Mouse (Mus musculus) neural tube, embryonic 13.5 days (tissue): Measurements from ENCODE around the gene Ndufa13. TPM values are rescaled to one million over a fixed set of nuclear protein-coding genes. Genes with fewer than 3 reads are reported as not detected.

Source experiments
- ATAC-seq: fragments of 200-750 bp; cut with Nextera tagmentation; 2 replicates; pipeline ENCODE4 v1.8.0; 2017; ENCODE audit warnings: low read depth, mild to moderate bottlenecking, moderate TSS enrichment, moderate library complexity
- H3K27ac ChIP-seq: fragments of 300-500 bp; sonication (generic); replicated peaks from 2 replicates; pipeline ENCODE4 v1.5.1; 2015; ENCODE audit warnings: moderate library complexity, mild to moderate bottlenecking, inconsistent platforms
- H3K27me3 ChIP-seq: fragments of 300-500 bp; sonication (generic); 2 replicates; pipeline ENCODE4 v1.6.1; 2015; ENCODE audit warnings: mild to moderate bottlenecking, inconsistent platforms
- H3K36me3 ChIP-seq: fragments of 300-500 bp; sonication (generic); 2 replicates; pipeline ENCODE4 v1.6.1; 2015; ENCODE audit warnings: mild to moderate bottlenecking, inconsistent platforms
- H3K4me1 ChIP-seq: fragments of 300-500 bp; sonication (generic); replicated peaks from 2 replicates; pipeline ENCODE4 v1.6.1; 2015; ENCODE audit warnings: inconsistent platforms
- H3K4me2 ChIP-seq: fragments of 300-500 bp; sonication (generic); 2 replicates; pipeline ENCODE4 v1.6.1; 2015; ENCODE audit warnings: inconsistent platforms, mild to moderate bottlenecking, moderate library complexity
- H3K4me3 ChIP-seq: fragments of 300-500 bp; sonication (generic); 2 replicates; pipeline ENCODE4 v1.5.1; 2015; ENCODE audit warnings: mild to moderate bottlenecking, inconsistent platforms
- H3K9ac ChIP-seq: fragments of 300-500 bp; sonication (generic); 2 replicates; pipeline ENCODE4 v1.6.1; 2015; ENCODE audit warnings: moderate library complexity, mild to moderate bottlenecking, inconsistent platforms
- H3K9me3 ChIP-seq: fragments of 300-500 bp; sonication (generic); 2 replicates; pipeline ENCODE4 v1.6.1; 2016; ENCODE audit warnings: inconsistent platforms
- WGBS: fragments of 180-500 bp; shearing (Covaris S2); methylation state at CpG from one replicate; pipeline ENCODE4 v1.1.7; 2015; 5-methylcytosine and 5-hydroxymethylcytosine counted together
- polyA plus RNA-seq: library from polyadenylated mRNA; unstranded; fragments of >200 nt; fragmentation: Nextera tagmentation; extraction: Ambion mirVana; gene quantifications from 2 replicates; pipeline ENCODE4 v1.2.1, GENCODE M21; 2015

Ndufa13 gene
- polyA plus RNA-seq, 1 experiment from 2014 or later = 186 TPM

DNA sequence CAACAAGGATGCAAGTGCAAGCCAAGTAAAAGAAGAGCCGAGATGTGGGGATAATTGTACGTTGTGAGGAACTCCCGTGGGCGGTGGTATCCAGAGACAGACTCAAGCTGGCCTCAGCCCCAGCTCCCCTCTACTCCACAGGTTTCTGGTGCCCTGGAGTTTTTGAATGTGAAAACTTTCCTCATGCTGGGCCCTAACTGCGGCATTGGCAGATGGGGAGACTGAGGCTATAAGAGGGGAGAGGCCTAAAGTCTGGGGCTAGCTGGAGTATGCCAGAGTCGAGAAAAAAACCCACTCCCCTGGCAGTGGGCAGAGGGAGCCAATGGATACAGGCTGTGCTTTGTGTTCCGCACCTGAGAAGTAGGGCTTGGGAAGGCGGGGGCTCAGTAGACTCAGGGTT lies 1.7 kb upstream of the Ndufa13 start:
- WGBS = 80% methylated on average over 8 of the region's 8 CpGs
- no peak overlapping the region for H3K4me3 ChIP-seq
- no peak for ATAC-seq

GRCm38 (mm10) chr8:69903063-69903542 lies 745 bp upstream of the Ndufa13 start:
- Histone ChIP-seq H3K27me3 (no peaks in the 10 kb centered on the region), H3K9me3 (no peaks in the 10 kb centered on the region), H3K4me3 (peak overlapping the region; percentile 73), H3K36me3 (peaks cover 15% of the 10 kb centered on the region), H3K9ac (peak overlapping the region; percentile 81), H3K4me2 (peak overlapping the region; percentile 93), H3K4me1 (peaks cover 49% of the 10 kb centered on the region), H3K27ac (peak overlapping the region; percentile 93)
- ATAC-seq = peak; percentile 90
- WGBS = under 1% methylated on average over 45 of the region's 45 CpGs

More for the DNA sequence above, 1.7 kb upstream of the Ndufa13 start:
- Histone ChIP-seq H3K4me2 (peak overlapping the region; percentile 93), H3K36me3 (peaks cover 19% of the 10 kb centered on the region), H3K27me3 (no peaks in the 10 kb centered on the region), H3K27ac (no peak overlapping the region), H3K9ac (peak overlapping the region; percentile 64; the same call in 1 of the 2 replicates), H3K4me1 (peaks cover 43% of the 10 kb centered on the region), H3K9me3 (no peaks in the 10 kb centered on the region)

GRCm38 (mm10) chr8:69901484-69902162 lies 735 bp downstream of the Ndufa13 start:
- Histone ChIP-seq H3K9me3 (no peaks in the 10 kb centered on the region), H3K4me1 (peaks cover 64% of the 10 kb centered on the region), H3K27me3 (no peaks in the 10 kb centered on the region), H3K9ac (peak overlapping the region; percentile 81), H3K4me3 (peak overlapping the region; percentile 73), H3K36me3 (peaks cover 9% of the 10 kb centered on the region; the same call in 1 of the 2 replicates), H3K4me2 (peak overlapping the region; percentile 93), H3K27ac (peak overlapping the region; percentile 93)
- 1% methylated on average over 41 of the region's 41 CpGs for WGBS
- ATAC-seq = peak; percentile 51

DNA sequence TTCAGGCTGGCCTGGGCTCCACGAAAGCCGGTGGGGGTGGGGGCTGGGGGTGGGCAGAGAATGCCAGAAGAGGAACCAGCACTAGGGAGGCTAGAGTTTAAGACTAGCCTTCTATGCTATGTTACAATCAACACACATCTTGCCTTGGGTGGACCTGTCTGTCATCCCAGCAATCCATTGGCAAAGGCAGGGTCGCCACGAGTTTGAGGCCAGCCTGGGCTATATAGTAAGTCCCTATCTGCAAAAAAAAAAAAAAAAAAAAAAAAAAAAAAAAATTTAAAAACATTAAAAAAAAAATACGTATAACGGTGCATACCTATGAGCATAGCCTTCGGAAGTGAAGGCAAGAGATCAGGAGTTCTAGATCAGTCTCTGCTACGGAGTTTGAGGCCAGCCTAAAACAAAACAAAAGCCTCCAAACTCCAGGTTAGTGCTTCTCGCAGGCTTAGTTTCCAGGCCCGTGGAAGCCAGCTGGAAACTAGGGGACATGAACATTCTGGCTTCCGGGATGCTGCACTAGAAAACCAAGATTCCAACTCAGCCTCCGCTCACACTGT lies 1.4 kb downstream of the Ndufa13 start:
- Histone ChIP-seq H3K27ac (peak overlapping the region; percentile 93), H3K9ac (peak overlapping the region; percentile 81), H3K27me3 (no peaks in the 10 kb centered on the region), H3K9me3 (no peaks in the 10 kb centered on the region), H3K4me2 (peak overlapping the region; percentile 93), H3K4me1 (peaks cover 70% of the 10 kb centered on the region), H3K4me3 (peak overlapping the region; percentile 73), H3K36me3 (peaks cover 12% of the 10 kb centered on the region; the same call in 1 of the 2 replicates)
- 20% methylated on average over 12 of the region's 12 CpGs for WGBS
- no peak; the same call in 1 of the 2 replicates for ATAC-seq

DNA sequence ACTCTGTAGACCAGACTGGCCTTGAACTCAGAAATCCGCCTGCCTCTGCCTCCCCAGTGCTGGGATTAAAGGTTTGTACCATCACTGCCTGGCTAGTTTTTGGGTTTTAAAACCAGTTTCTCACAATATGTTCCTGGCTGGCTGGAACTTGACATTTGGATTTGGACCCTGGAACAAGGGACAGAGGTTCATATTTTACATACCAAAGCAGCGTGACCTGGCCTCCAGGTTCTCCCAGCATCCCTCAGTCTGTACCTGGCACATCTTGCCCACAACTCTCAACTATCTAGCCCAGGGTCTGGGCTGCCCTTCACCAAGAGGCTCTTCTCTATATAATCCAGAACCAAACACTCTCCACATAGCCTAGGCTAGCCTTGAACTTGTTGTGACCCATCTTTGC lies 2.5 kb downstream of the Ndufa13 start:
- 0 out of 2 replicates have a peak overlapping the region, but pooled peaks have one; percentile 73 for H3K4me3 ChIP-seq
- H3K4me2 ChIP-seq = peak overlapping the region; percentile 93; the same call in 1 of the 2 replicates

GRCm38 (mm10) chr8:69897857-69898256 lies 4.5 kb downstream of the Ndufa13 start:
- WGBS = 91% methylated on average over 6 of the region's 6 CpGs
- H3K9me3 ChIP-seq = no peaks in the 10 kb centered on the region
- H3K4me3 ChIP-seq = no peak overlapping the region
- no peak overlapping the region for H3K4me2 ChIP-seq
- peaks cover 80% of the 10 kb centered on the region for H3K4me1 ChIP-seq
- H3K27ac ChIP-seq = no peak overlapping the region
- H3K9ac ChIP-seq = no peak overlapping the region
- no peak for ATAC-seq
- peaks cover 25% of the 10 kb centered on the region for H3K36me3 ChIP-seq
- H3K27me3 ChIP-seq = no peaks in the 10 kb centered on the region

More for the DNA sequence above, 2.5 kb downstream of the Ndufa13 start:
- peaks cover 12% of the 10 kb centered on the region; the same call in 1 of the 2 replicates for H3K36me3 ChIP-seq
- no peak for ATAC-seq
- H3K9ac ChIP-seq = no peak overlapping the region
- peaks cover 81% of the 10 kb centered on the region for H3K4me1 ChIP-seq
- H3K27ac ChIP-seq = no peak overlapping the region
- H3K9me3 ChIP-seq = no peaks in the 10 kb centered on the region
- no peaks in the 10 kb centered on the region for H3K27me3 ChIP-seq
- WGBS = 95% methylated on average over 2 of the region's 2 CpGs

- Histone ChIP-seq H3K4me1 (peaks cover 70% of the 10 kb centered on the region), H3K4me3 (no peak overlapping the region), H3K27ac (no peak overlapping the region), H3K9me3 (no peaks in the 10 kb centered on the region), H3K9ac (peak overlapping the region; percentile 14; the same call in 1 of the 2 replicates), H3K4me2 (no peak overlapping the region), H3K36me3 (peaks cover 30% of the 10 kb centered on the region), H3K27me3 (no peaks in the 10 kb centered on the region; the same call in 1 of the 2 replicates)
- ATAC-seq = no peak
- WGBS = 66% methylated on average over 4 of the region's 4 CpGs
These were observed 6.4 kb downstream of the Ndufa13 start for GRCm38 (mm10) chr8:69895772-69896451.

DNA sequence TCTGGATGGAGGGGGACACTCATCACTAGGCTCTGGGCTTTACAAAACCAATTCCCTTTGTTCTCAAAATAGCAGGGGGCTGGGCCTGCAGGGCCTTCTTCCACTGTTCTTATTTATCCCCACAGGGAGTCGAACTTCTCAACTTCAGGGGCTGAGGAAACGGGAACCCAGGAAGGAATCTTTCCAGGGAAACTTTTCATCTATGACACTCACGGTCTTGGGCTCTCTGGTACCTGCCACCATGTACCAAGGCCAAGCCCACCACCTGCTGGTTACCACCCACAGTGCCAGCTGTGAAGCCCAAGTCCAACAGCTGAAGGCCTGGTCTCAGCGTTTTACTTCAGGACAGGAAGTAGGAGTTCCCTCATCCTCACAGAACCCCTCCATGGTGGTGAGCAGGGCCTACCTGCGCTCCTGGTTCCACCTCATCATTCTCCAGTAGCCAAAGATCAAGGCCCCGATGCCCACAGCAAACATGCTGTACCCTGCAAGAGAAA lies 7.5 kb downstream of the Ndufa13 start:
- 47% methylated on average over 6 of the region's 6 CpGs for WGBS
- ATAC-seq = no peak
- H3K4me1 ChIP-seq = peaks cover 65% of the 10 kb centered on the region

GRCm38 (mm10) chr8:69893863-69894262 lies 8.5 kb downstream of the Ndufa13 start:
- Histone ChIP-seq H3K36me3 (peaks cover 30% of the 10 kb centered on the region), H3K9ac (no peak overlapping the region), H3K27me3 (peaks cover 20% of the 10 kb centered on the region), H3K27ac (no peak overlapping the region), H3K4me1 (peaks cover 65% of the 10 kb centered on the region), H3K4me3 (no peak overlapping the region), H3K9me3 (no peaks in the 10 kb centered on the region), H3K4me2 (no peak overlapping the region)
- no peak for ATAC-seq
- WGBS = 38% methylated on average over 17 of the region's 17 CpGs

More for the DNA sequence above, 7.5 kb downstream of the Ndufa13 start:
- Histone ChIP-seq H3K4me2 (no peak overlapping the region), H3K9ac (no peak overlapping the region), H3K27me3 (peaks cover 9% of the 10 kb centered on the region), H3K4me3 (no peak overlapping the region), H3K27ac (no peak overlapping the region), H3K36me3 (peaks cover 30% of the 10 kb centered on the region), H3K9me3 (no peaks in the 10 kb centered on the region)

DNA sequence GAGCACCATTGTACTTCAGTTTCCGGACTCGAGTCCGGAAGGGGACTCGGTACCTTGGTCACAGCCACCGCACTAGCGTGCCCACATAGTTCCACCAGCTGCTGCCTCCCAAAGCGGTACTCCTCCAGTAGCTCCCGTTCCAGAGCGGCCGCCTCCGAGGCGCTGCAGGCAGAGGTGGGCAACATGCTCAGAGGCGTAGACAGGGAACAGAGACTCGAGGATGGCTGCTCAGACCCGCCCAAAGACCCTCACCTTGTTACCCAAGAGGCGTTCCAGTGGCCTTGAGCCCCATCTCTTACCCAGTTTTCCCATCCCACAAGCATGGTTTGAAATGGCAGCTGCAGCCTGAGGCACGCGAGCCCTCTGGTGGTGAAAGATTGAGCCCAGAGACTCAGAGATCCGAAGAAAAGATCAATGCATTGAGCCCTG lies 11.5 kb downstream of the Ndufa13 start:
- Histone ChIP-seq H3K36me3 (peaks cover 18% of the 10 kb centered on the region), H3K9me3 (no peaks in the 10 kb centered on the region), H3K27ac (no peak overlapping the region), H3K4me1 (peaks cover 65% of the 10 kb centered on the region), H3K4me2 (peak overlapping the region; percentile 8; the same call in 1 of the 2 replicates), H3K4me3 (no peak overlapping the region), H3K9ac (peak overlapping the region; percentile 54; the same call in 1 of the 2 replicates), H3K27me3 (peaks cover 50% of the 10 kb centered on the region)
- 38% methylated on average over 19 of the region's 19 CpGs for WGBS
- ATAC-seq = 0 out of 2 replicates have a peak, but pooled peaks have one; percentile 9

DNA sequence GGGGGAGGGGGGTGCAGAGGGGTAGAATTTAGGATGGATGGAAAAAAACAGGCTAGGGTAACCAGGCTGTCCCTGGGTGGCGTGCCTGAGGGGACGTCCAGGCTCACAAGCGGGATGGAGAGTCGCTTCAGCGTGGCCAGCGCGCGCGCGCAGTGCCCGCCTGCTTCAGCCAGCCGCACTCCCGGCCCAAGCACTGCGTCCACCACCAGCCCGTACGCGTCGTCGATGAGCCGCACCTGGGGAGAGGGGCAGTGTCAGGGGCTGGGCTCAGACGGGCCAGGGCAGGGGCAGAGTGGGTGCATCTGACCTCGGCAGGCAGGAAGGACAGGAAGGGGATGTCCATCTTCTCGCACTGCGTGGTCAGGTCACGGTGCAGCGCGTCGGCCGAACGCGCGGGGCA lies 13.5 kb downstream of the Ndufa13 start:
- WGBS = 3% methylated on average over 32 of the region's 32 CpGs
- ATAC-seq = no peak
- peaks cover 69% of the 10 kb centered on the region for H3K27me3 ChIP-seq

More for the DNA sequence above, 13.5 kb downstream of the Ndufa13 start:
- no peaks in the 10 kb centered on the region for H3K9me3 ChIP-seq
- H3K27ac ChIP-seq = no peak overlapping the region
- peaks cover 15% of the 10 kb centered on the region for H3K36me3 ChIP-seq
- peak overlapping the region; percentile 47 for H3K4me2 ChIP-seq
- peaks cover 54% of the 10 kb centered on the region for H3K4me1 ChIP-seq
- H3K9ac ChIP-seq = peak overlapping the region; percentile 26; the same call in 1 of the 2 replicates
- peak overlapping the region; percentile 23 for H3K4me3 ChIP-seq
